Mouse (Mus musculus) lung, embryonic 15.5 days (tissue): Measurements from ENCODE around the gene Olfr876. TPM values are rescaled to one million over a fixed set of nuclear protein-coding genes. Genes with fewer than 3 reads are reported as not detected.
"Not testable (repeated sequence)": the region's sequence is repeated elsewhere in the genome, so short reads cannot be mapped to it uniquely, and the experiment has no call there.

ENCODE experiments used
- ATAC-seq: fragments of 200-750 bp; cut with Nextera tagmentation; 2 replicates; pipeline ENCODE4 v1.8.0; 2017; ENCODE audit warnings: moderate number of reproducible peaks, borderline replicate concordance; ENCODE audit not compliant: low FRiP score, low TSS enrichment; ENCODE audit errors: extremely low read depth
- H3K27ac ChIP-seq: fragments of 300-500 bp; sonication (generic); 2 replicates; pipeline ENCODE4 v1.5.1; 2015; ENCODE audit warnings: moderate library complexity, mild to moderate bottlenecking, inconsistent platforms
- H3K27me3 ChIP-seq: fragments of 300-500 bp; sonication (generic); 2 replicates; pipeline ENCODE4 v1.6.1; 2015; ENCODE audit warnings: inconsistent platforms
- H3K36me3 ChIP-seq: fragments of 300-500 bp; sonication (generic); 2 replicates; pipeline ENCODE4 v1.6.1; 2015; ENCODE audit warnings: inconsistent platforms
- H3K4me1 ChIP-seq: fragments of 300-500 bp; sonication (generic); 2 replicates; pipeline ENCODE4 v1.6.1; 2015; ENCODE audit warnings: inconsistent platforms
- H3K4me2 ChIP-seq: fragments of 300-500 bp; sonication (generic); 2 replicates; pipeline ENCODE4 v1.6.1; 2015; ENCODE audit warnings: inconsistent platforms, mild to moderate bottlenecking, moderate library complexity
- H3K4me3 ChIP-seq: fragments of 300-500 bp; sonication (generic); 2 replicates; pipeline ENCODE4 v1.5.1; 2015; ENCODE audit warnings: mild to moderate bottlenecking, inconsistent platforms
- H3K9ac ChIP-seq: fragments of 300-500 bp; sonication (generic); 2 replicates; pipeline ENCODE4 v1.6.1; 2015; ENCODE audit warnings: inconsistent platforms
- H3K9me3 ChIP-seq: fragments of 300-500 bp; sonication (generic); 2 replicates; pipeline ENCODE4 v1.6.1; 2016; ENCODE audit warnings: inconsistent platforms
- WGBS: fragments of 180-500 bp; shearing (Covaris S2); methylation state at CpG from one replicate; pipeline ENCODE4 v1.1.7; 2015; 5-methylcytosine and 5-hydroxymethylcytosine counted together
- polyA plus RNA-seq: library from polyadenylated mRNA; unstranded; fragments of >200 nt; fragmentation: Nextera tagmentation; extraction: Ambion mirVana; gene quantifications from 2 replicates; pipeline ENCODE4 v1.2.1, GENCODE M21; 2015

The Olfr876 gene
- not detected in 2 replicates for polyA plus RNA-seq

GRCm38 (mm10) chr9:37802731-37803130 is at the start of gene Olfr876:
TSS of gene Olfr876 (plus strand) at chr9:37803031.
- no peak for ATAC-seq
- Histone ChIP-seq H3K9ac (no peak within 1 kb of the TSS), H3K4me2 (no peak within 1 kb of the TSS)

GRCm38 (mm10) chr9:37761728-37762127 is 41.1 kb upstream of the Olfr876 start:
- Histone ChIP-seq H3K4me1 (no peaks in the 10 kb centered on the region), H3K9me3 (no peaks in the 10 kb centered on the region), H3K36me3 (no peaks in the 10 kb centered on the region), H3K4me2 (no peak overlapping the region), H3K27ac (no peak overlapping the region), H3K4me3 (no peak overlapping the region), H3K27me3 (no peaks in the 10 kb centered on the region), H3K9ac (no peak overlapping the region)
- no peak for ATAC-seq
- 75% methylated on average over 2 of the region's 2 CpGs for WGBS

More at GRCm38 (mm10) chr9:37802731-37803130, at the start of gene Olfr876:
- Histone ChIP-seq H3K27me3 (no peaks in the 10 kb centered on the region), H3K4me3 (no peak within 1 kb of the TSS), H3K36me3 (no peaks in the 10 kb centered on the region), H3K27ac (no peak within 1 kb of the TSS), H3K4me1 (no peaks in the 10 kb centered on the region), H3K9me3 (no peaks in the 10 kb centered on the region)

- no peaks in the 10 kb centered on the region for H3K4me1 ChIP-seq
- H3K27me3 ChIP-seq: no peaks in the 10 kb centered on the region
- no peak overlapping the region for H3K4me3 ChIP-seq
- ATAC-seq: no peak
- no peaks in the 10 kb centered on the region for H3K9me3 ChIP-seq
- H3K36me3 ChIP-seq: no peaks in the 10 kb centered on the region
- 45% methylated on average over 2 of the region's 2 CpGs for WGBS
- H3K9ac ChIP-seq: no peak overlapping the region
- H3K4me2 ChIP-seq: no peak overlapping the region
- H3K27ac ChIP-seq: no peak overlapping the region
These were observed 40.3 kb upstream of the Olfr876 start for GRCm38 (mm10) chr9:37762541-37762940.

- H3K4me3 ChIP-seq: no peak overlapping the region
- H3K36me3 ChIP-seq: no peaks in the 10 kb centered on the region
- no peak overlapping the region for H3K4me2 ChIP-seq
- no peaks in the 10 kb centered on the region for H3K9me3 ChIP-seq
- H3K27me3 ChIP-seq: no peaks in the 10 kb centered on the region
- H3K27ac ChIP-seq: no peak overlapping the region
- no peak for ATAC-seq
- 53% methylated on average over 2 of the region's 2 CpGs for WGBS
- H3K9ac ChIP-seq: no peak overlapping the region
- H3K4me1 ChIP-seq: no peaks in the 10 kb centered on the region
These were observed 32.2 kb upstream of the Olfr876 start for GRCm38 (mm10) chr9:37770661-37771060.

GRCm38 (mm10) chr9:37771759-37772158 is 31.1 kb upstream of the Olfr876 start, which contains the start of gene Olfr875:
TSS of gene Olfr875 (plus strand) at chr9:37771857.
- Histone ChIP-seq H3K27me3 (no peaks in the 10 kb centered on the region), H3K9me3 (no peaks in the 10 kb centered on the region), H3K36me3 (no peaks in the 10 kb centered on the region), H3K4me1 (no peaks in the 10 kb centered on the region), H3K9ac (no peak within 1 kb of the TSS), H3K4me3 (no peak within 1 kb of the TSS), H3K4me2 (no peak within 1 kb of the TSS), H3K27ac (no peak within 1 kb of the TSS)
- no peak for ATAC-seq
- 29% methylated on average over 2 of the region's 2 CpGs for whole genome bisulfite sequencing

- peak overlapping the region; percentile 41 for H3K4me2 ChIP-seq
- no peaks in the 10 kb centered on the region for H3K27me3 ChIP-seq
- WGBS: 3% methylated on average over 7 of the region's 7 CpGs
- no peak overlapping the region for H3K27ac ChIP-seq
- no peaks in the 10 kb centered on the region for H3K4me1 ChIP-seq
- ATAC-seq: peak; percentile 70; the same call in 1 of the 2 replicates
- H3K9me3 ChIP-seq: no peaks in the 10 kb centered on the region
- no peaks in the 10 kb centered on the region for H3K36me3 ChIP-seq
- H3K9ac ChIP-seq: peak overlapping the region; percentile 13; the same call in 1 of the 2 replicates
- H3K4me3 ChIP-seq: no peak overlapping the region
These were observed 20.0 kb upstream of the Olfr876 start for GRCm38 (mm10) chr9:37782766-37783260.

- H3K36me3 ChIP-seq, H3K4me3 ChIP-seq, H3K4me2 ChIP-seq, H3K9me3 ChIP-seq, H3K4me1 ChIP-seq, H3K27me3 ChIP-seq, H3K9ac ChIP-seq, H3K27ac ChIP-seq: not testable (repeated sequence)
- WGBS: 52% methylated on average over 11 of the region's 15 CpGs
- ATAC-seq: peak; percentile 52; the same call in 1 of the 2 replicates
These were observed 19.1 kb upstream of the Olfr876 start for GRCm38 (mm10) chr9:37783394-37784387.

- H3K27me3 ChIP-seq: no peaks in the 10 kb centered on the region
- H3K9me3 ChIP-seq: no peaks in the 10 kb centered on the region
- no peak overlapping the region for H3K4me2 ChIP-seq
- no peaks in the 10 kb centered on the region for H3K36me3 ChIP-seq
- whole genome bisulfite sequencing: 68% methylated on average over 2 of the region's 2 CpGs
- no peak for ATAC-seq
- H3K9ac ChIP-seq: no peak overlapping the region
- no peak overlapping the region for H3K27ac ChIP-seq
- H3K4me1 ChIP-seq: no peaks in the 10 kb centered on the region
- H3K4me3 ChIP-seq: no peak overlapping the region
These were observed 16.4 kb upstream of the Olfr876 start for GRCm38 (mm10) chr9:37786411-37786810.

- no peak overlapping the region for H3K9ac ChIP-seq
- no peak overlapping the region for H3K4me3 ChIP-seq
- no peaks in the 10 kb centered on the region for H3K9me3 ChIP-seq
- H3K4me2 ChIP-seq: no peak overlapping the region
- no peak for ATAC-seq
- no peaks in the 10 kb centered on the region for H3K4me1 ChIP-seq
- WGBS: 78% methylated on average over 4 of the region's 4 CpGs
- no peak overlapping the region for H3K27ac ChIP-seq
- no peaks in the 10 kb centered on the region for H3K27me3 ChIP-seq
- no peaks in the 10 kb centered on the region for H3K36me3 ChIP-seq
These were observed 776 bp upstream of the Olfr876 start for GRCm38 (mm10) chr9:37802055-37802454.

- no peak overlapping the region for H3K4me3 ChIP-seq
These were observed 4.4 kb downstream of the Olfr876 start for GRCm38 (mm10) chr9:37807235-37807634.

GRCm38 (mm10) chr9:37808456-37808855 is 5.6 kb downstream of the Olfr876 start:
- H3K4me1 ChIP-seq: no peaks in the 10 kb centered on the region

More at GRCm38 (mm10) chr9:37807235-37807634, 4.4 kb downstream of the Olfr876 start:
- Histone ChIP-seq H3K27ac (no peak overlapping the region), H3K9ac (no peak overlapping the region), H3K9me3 (no peaks in the 10 kb centered on the region), H3K36me3 (no peaks in the 10 kb centered on the region), H3K27me3 (no peaks in the 10 kb centered on the region), H3K4me2 (no peak overlapping the region), H3K4me1 (no peaks in the 10 kb centered on the region)
- no peak for ATAC-seq

GRCm38 (mm10) chr9:37808976-37809375 is 6.1 kb downstream of the Olfr876 start:
- Histone ChIP-seq H3K9ac (no peak overlapping the region), H3K36me3 (no peaks in the 10 kb centered on the region), H3K4me1 (no peaks in the 10 kb centered on the region), H3K27me3 (no peaks in the 10 kb centered on the region), H3K4me3 (no peak overlapping the region), H3K27ac (no peak overlapping the region), H3K4me2 (no peak overlapping the region), H3K9me3 (no peaks in the 10 kb centered on the region)
- no peak for ATAC-seq
- WGBS: 65% methylated on average over 2 of the region's 2 CpGs

More at GRCm38 (mm10) chr9:37808456-37808855, 5.6 kb downstream of the Olfr876 start:
- no peaks in the 10 kb centered on the region for H3K9me3 ChIP-seq
- WGBS: 78% methylated on average over 3 of the region's 3 CpGs
- no peak overlapping the region for H3K4me2 ChIP-seq
- H3K27me3 ChIP-seq: no peaks in the 10 kb centered on the region
- H3K9ac ChIP-seq: no peak overlapping the region
- H3K36me3 ChIP-seq: no peaks in the 10 kb centered on the region
- no peak for ATAC-seq
- H3K27ac ChIP-seq: no peak overlapping the region
- no peak overlapping the region for H3K4me3 ChIP-seq
